In genomic region chr12:105562056-105562820, GRCm38 (mm10) we compare ENCODE assay signal across 10 mouse cellular contexts. TPM values are rescaled to one million over a fixed set of nuclear protein-coding genes. Genes with fewer than 3 reads are reported as not detected.
A peak's percentile ranks its signal among the peaks of the same experiment; 100 is the strongest.
DNase-seq lines count a peak whose midpoint lies in the region; ATAC-seq and TF ChIP-seq lines count a peak whose summit lies in the region.
"Had no signal": no experiment of that assay in that cellular context is flagged by ENCODE, and none has a peak within 500 bp of the region (broad histone marks: within the 10 kb centered on the region; RNA-seq: fewer than 3 reads in every experiment).

No protein-coding gene starts in this region.

- H3K27me3 ChIP-seq in kidney, postnatal 0 days (ENCODE audit: insufficient read depth, low read length): peaks cover 10% of the 10 kb centered on the region; the same call in 1 of the 2 replicates
- H3K27me3 ChIP-seq in forebrain, embryonic 15.5 days: peaks cover 17% of the 10 kb centered on the region
- H3K27me3 ChIP-seq in hindbrain, postnatal 0 days (ENCODE audit: insufficient read depth, low read length): 0 out of 2 replicates have a peak, but pooled peaks cover 3% of the 10 kb centered on the region
- H3K27me3 ChIP-seq in neural tube, embryonic 14.5 days (ENCODE audit: control insufficient read depth, insufficient read depth, low read length): peaks cover 4% of the 10 kb centered on the region; the same call in 1 of the 2 replicates

- TF ChIP-seq CTCF in kidney, postnatal 0 days (IDR thresholded peaks at IDR 0.05; ENCODE audit: low read depth): no peak
- TF ChIP-seq CTCF in hindbrain, postnatal 0 days (IDR thresholded peaks at IDR 0.05; ENCODE audit: low read depth): no peak

- no peak for ATAC-seq in kidney, postnatal 0 days (replicated peaks; ENCODE audit: low FRiP score, low read depth)
- ATAC-seq in forebrain, embryonic 15.5 days (replicated peaks): no peak
- ATAC-seq in hindbrain, postnatal 0 days: no peak
- ATAC-seq in neural tube, embryonic 14.5 days (ENCODE audit: low read depth): no peak

- H3K27ac ChIP-seq in kidney, postnatal 0 days: no peak overlapping the region
- H3K27ac ChIP-seq in forebrain, embryonic 15.5 days (replicated peaks): no peak overlapping the region
- H3K27ac ChIP-seq in hindbrain, postnatal 0 days: no peak overlapping the region
- H3K27ac ChIP-seq in neural tube, embryonic 14.5 days (ENCODE audit: low read depth, low read length): no peak overlapping the region
- H3K27ac ChIP-seq: macrophage had no signal

- peak overlapping the region; percentile 66 for H3K4me2 ChIP-seq in kidney, postnatal 0 days (ENCODE audit: low read length)
- peak overlapping the region; percentile 44 for H3K4me2 ChIP-seq in forebrain, embryonic 15.5 days (replicated peaks)
- peak overlapping the region; percentile 59 for H3K4me2 ChIP-seq in hindbrain, postnatal 0 days (ENCODE audit: low read depth, low read length)
- H3K4me2 ChIP-seq in neural tube, embryonic 14.5 days (ENCODE audit: low read depth, low read length): peak overlapping the region; percentile 56

- H3K9me3 ChIP-seq in kidney, postnatal 0 days (replicated peaks; ENCODE audit: low read length): no peaks in the 10 kb centered on the region
- no peaks in the 10 kb centered on the region for H3K9me3 ChIP-seq in forebrain, embryonic 15.5 days
- no peaks in the 10 kb centered on the region for H3K9me3 ChIP-seq in hindbrain, postnatal 0 days (ENCODE audit: low read length)
- H3K9me3 ChIP-seq in neural tube, embryonic 14.5 days (ENCODE audit: control insufficient read depth, low read length): no peaks in the 10 kb centered on the region

- peak overlapping the region; percentile 28; the same call in 1 of the 2 replicates for H3K4me3 ChIP-seq in kidney, postnatal 0 days (replicated peaks; ENCODE audit: low read depth, low read length)
- H3K4me3 ChIP-seq in forebrain, embryonic 15.5 days: no peak overlapping the region; the same call in 1 of the 2 replicates
- peak overlapping the region; percentile 28 for H3K4me3 ChIP-seq in hindbrain, postnatal 0 days (ENCODE audit: low read length)
- no peak overlapping the region for H3K4me3 ChIP-seq in neural tube, embryonic 14.5 days (ENCODE audit: low read depth, low read length)

- H3K36me3 ChIP-seq in kidney, postnatal 0 days (ENCODE audit: insufficient read depth, low read length): no peaks in the 10 kb centered on the region
- H3K36me3 ChIP-seq in forebrain, embryonic 15.5 days: no peaks in the 10 kb centered on the region
- no peaks in the 10 kb centered on the region for H3K36me3 ChIP-seq in hindbrain, postnatal 0 days (ENCODE audit: insufficient read depth, low read length)
- no peaks in the 10 kb centered on the region for H3K36me3 ChIP-seq in neural tube, embryonic 14.5 days (ENCODE audit: control insufficient read depth, insufficient read depth, low read length)
- H3K36me3 ChIP-seq: G1E had no signal

- no peak for DNase-seq in kidney, postnatal 0 days (ENCODE audit: low spot score)
- no peak for DNase-seq in kidney, postnatal 4 days
- no peak for DNase-seq in hindbrain, postnatal 0 days (ENCODE audit: low spot score)
- DNase-seq in adipocyte (ENCODE audit: low spot score): no peak
- no peak for DNase-seq in spleen, adult 18-20 months
- DNase-seq in layer of hippocampus, adult 9-10 months (ENCODE audit: low spot score): no peak

- H3K9ac ChIP-seq in kidney, postnatal 0 days (ENCODE audit: low read depth, low read length): 0 out of 2 replicates have a peak overlapping the region, but pooled peaks have one; percentile 35
- no peak overlapping the region for H3K9ac ChIP-seq in forebrain, embryonic 15.5 days (replicated peaks)
- H3K9ac ChIP-seq in hindbrain, postnatal 0 days (replicated peaks; ENCODE audit: low read length): peak overlapping the region; percentile 14; the same call in 1 of the 2 replicates
- no peak overlapping the region for H3K9ac ChIP-seq in neural tube, embryonic 14.5 days (replicated peaks; ENCODE audit: low read depth, low read length)

- peaks cover 24% of the 10 kb centered on the region for H3K4me1 ChIP-seq in kidney, postnatal 0 days (replicated peaks; ENCODE audit: insufficient read depth, low read length)
- H3K4me1 ChIP-seq in forebrain, embryonic 15.5 days: peaks cover 16% of the 10 kb centered on the region
- no peaks in the 10 kb centered on the region; the same call in none of the 2 replicates for H3K4me1 ChIP-seq in hindbrain, postnatal 0 days (ENCODE audit: insufficient read depth, low read length)
- H3K4me1 ChIP-seq in neural tube, embryonic 14.5 days (ENCODE audit: control insufficient read depth, insufficient read depth, low read length): peaks cover 12% of the 10 kb centered on the region; the same call in 1 of the 2 replicates

- WGBS in kidney, postnatal 0 days: 30% methylated on average over 8 of the region's 8 CpGs
- 32% methylated on average over 8 of the region's 8 CpGs for WGBS in forebrain, embryonic 15.5 days
- WGBS in hindbrain, postnatal 0 days: 38% methylated on average over 8 of the region's 8 CpGs
- 43% methylated on average over 8 of the region's 8 CpGs for WGBS in neural tube, embryonic 14.5 days

RNA-seq across cellular contexts. Expression of gene Bdkrb2, which starts 0.8 kb away (rescaled TPM):
- 0.98 and 1.1 TPM in 2 replicates for polyA plus RNA-seq in kidney, postnatal 0 days (2015; fragmentation: Nextera tagmentation; extraction: Ambion mirVana)
- polyA plus RNA-seq in forebrain, embryonic 15.5 days (2015; fragmentation: Nextera tagmentation; extraction: Ambion mirVana): 0.38 and 0.64 TPM in 2 replicates
- 2.6 and 3.7 TPM in 2 replicates for total RNA-seq in hindbrain, postnatal 0 days (2014; rRNA removed)
- polyA plus RNA-seq in hindbrain, postnatal 0 days (2015; fragmentation: Nextera tagmentation; extraction: Ambion mirVana): 0.90 and 0.98 TPM in 2 replicates
- 0.43 and 1.1 TPM in 2 replicates for polyA plus RNA-seq in neural tube, embryonic 14.5 days (2014; fragmentation: Nextera tagmentation; extraction: Ambion mirVana)
- polyA plus RNA-seq: macrophage had no signal

RNA-seq across cellular contexts. Expression of gene Bdkrb1, which starts 40.6 kb away (rescaled TPM):
- 0.11 TPM in 1 of 2 replicates, not detected in the other for polyA plus RNA-seq in kidney, postnatal 0 days (2015; fragmentation: Nextera tagmentation; extraction: Ambion mirVana)
- 0.20 TPM in 1 of 2 replicates, not detected in the other for polyA plus RNA-seq in forebrain, embryonic 15.5 days (2015; fragmentation: Nextera tagmentation; extraction: Ambion mirVana)
- total RNA-seq in hindbrain, postnatal 0 days (2014; rRNA removed): 0.63 TPM in 1 of 2 replicates, not detected in the other
- 0.18 TPM in 1 of 2 replicates, not detected in the other for polyA plus RNA-seq in hindbrain, postnatal 0 days (2015; fragmentation: Nextera tagmentation; extraction: Ambion mirVana)
- polyA plus RNA-seq in neural tube, embryonic 14.5 days (2014; fragmentation: Nextera tagmentation; extraction: Ambion mirVana): 0.39 TPM in 1 of 2 replicates, not detected in the other
- total RNA-seq: G1E had no signal
- polyA plus RNA-seq: G1E, macrophage had no signal

Comparison
In these comparisons a context has a peak if more than half of its experiments do, and no peak if none do; other contexts are left out.
1. H3K4me3 ChIP-seq: peak in kidney, postnatal 0 days (single experiment) and hindbrain, postnatal 0 days (single experiment); none in forebrain, embryonic 15.5 days (single experiment) and neural tube, embryonic 14.5 days (single experiment).
2. H3K9ac ChIP-seq: peak in kidney, postnatal 0 days (single experiment) and hindbrain, postnatal 0 days (single experiment); none in forebrain, embryonic 15.5 days (single experiment) and neural tube, embryonic 14.5 days (single experiment).
3. Peak in every context shown above with its lines, with median percentiles within 50 percentile points of each other: H3K4me2 ChIP-seq.